Mouse (Mus musculus) midbrain, embryonic 15.5 days (tissue): Measurements from ENCODE around the gene Ovca2. TPM values are rescaled to one million over a fixed set of nuclear protein-coding genes. Genes with fewer than 3 reads are reported as not detected.

Experiments used
- ATAC-seq: fragments of 200-750 bp; cut with Nextera tagmentation; replicated peaks from 2 replicates; pipeline ENCODE4 v1.8.0; 2017; ENCODE audit warnings: moderate TSS enrichment
- H3K27ac ChIP-seq: fragments of 300-500 bp; sonication (generic); 2 replicates; pipeline ENCODE4 v1.5.1; 2015; ENCODE audit warnings: mild to moderate bottlenecking, inconsistent platforms
- H3K27me3 ChIP-seq: fragments of 300-500 bp; sonication (generic); replicated peaks from 2 replicates; pipeline ENCODE4 v1.6.1; 2015; ENCODE audit warnings: inconsistent platforms
- H3K36me3 ChIP-seq: fragments of 300-500 bp; sonication (generic); replicated peaks from 2 replicates; pipeline ENCODE4 v1.6.1; 2015; ENCODE audit warnings: inconsistent platforms
- H3K4me1 ChIP-seq: fragments of 300-500 bp; sonication (generic); 2 replicates; pipeline ENCODE4 v1.6.1; 2015; ENCODE audit warnings: inconsistent platforms
- H3K4me2 ChIP-seq: fragments of 300-500 bp; sonication (generic); 2 replicates; pipeline ENCODE4 v1.6.1; 2015; ENCODE audit warnings: inconsistent platforms, mild to moderate bottlenecking, moderate library complexity
- H3K4me3 ChIP-seq: fragments of 300-500 bp; sonication (generic); 2 replicates; pipeline ENCODE4 v1.5.1; 2015; ENCODE audit warnings: mild to moderate bottlenecking, inconsistent platforms
- H3K9ac ChIP-seq: fragments of 300-500 bp; sonication (generic); 2 replicates; pipeline ENCODE4 v1.6.1; 2015; ENCODE audit warnings: mild to moderate bottlenecking, inconsistent platforms
- H3K9me3 ChIP-seq: fragments of 300-500 bp; sonication (generic); 2 replicates; pipeline ENCODE4 v1.6.1; 2016; ENCODE audit warnings: inconsistent platforms
- WGBS: fragments of 180-500 bp; shearing (Covaris S2); methylation state at CpG from one replicate; pipeline ENCODE4 v1.1.7; 2015; ENCODE audit warnings: mixed read lengths; 5-methylcytosine and 5-hydroxymethylcytosine counted together
- polyA plus RNA-seq: library from polyadenylated mRNA; unstranded; fragments of >200 nt; fragmentation: Nextera tagmentation; extraction: Ambion mirVana; gene quantifications from 2 replicates; pipeline ENCODE4 v1.2.1, GENCODE M21; 2015

Gene Ovca2
- polyA plus RNA-seq, 1 experiment from 2014 or later, result 15.4 TPM

GRCm38 (mm10) chr11:75210093-75210492 lies 31.5 kb upstream of the Ovca2 start:
- peaks cover 59% of the 10 kb centered on the region for H3K4me1 ChIP-seq
- no peak for ATAC-seq
- H3K36me3 ChIP-seq, result no peaks in the 10 kb centered on the region
- H3K4me3 ChIP-seq, result no peak overlapping the region
- peak overlapping the region; percentile 75 for H3K27ac ChIP-seq
- WGBS, result 42% methylated on average over 4 of the region's 4 CpGs
- no peaks in the 10 kb centered on the region for H3K9me3 ChIP-seq
- H3K9ac ChIP-seq, result no peak overlapping the region
- H3K4me2 ChIP-seq, result no peak overlapping the region
- no peaks in the 10 kb centered on the region for H3K27me3 ChIP-seq

DNA sequence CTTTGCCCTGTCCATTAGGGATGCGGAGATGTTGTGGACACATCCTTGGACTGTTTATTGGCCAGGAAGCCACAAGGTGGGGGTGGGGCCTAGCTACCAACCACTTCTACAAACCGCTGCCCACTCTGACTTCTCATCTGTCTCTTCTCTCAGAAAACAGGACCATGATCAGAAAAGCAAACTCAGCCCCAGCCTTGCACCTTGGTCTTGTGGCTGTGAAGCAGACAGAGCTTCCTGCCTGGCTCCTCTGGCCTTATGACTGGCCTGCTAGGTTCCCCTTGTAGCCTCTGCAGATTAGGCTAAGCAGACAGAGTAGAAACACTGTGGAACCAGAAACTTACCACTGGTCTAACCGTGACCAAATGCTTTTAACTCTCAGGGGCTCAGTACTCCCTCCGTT lies 30.7 kb upstream of the Ovca2 start:
- Histone ChIP-seq H3K27ac (0 out of 2 replicates have a peak overlapping the region, but pooled peaks have one; percentile 21), H3K27me3 (no peaks in the 10 kb centered on the region), H3K4me3 (no peak overlapping the region), H3K4me1 (peaks cover 61% of the 10 kb centered on the region), H3K4me2 (no peak overlapping the region), H3K9ac (no peak overlapping the region), H3K9me3 (no peaks in the 10 kb centered on the region), H3K36me3 (no peaks in the 10 kb centered on the region)
- WGBS, result 66% methylated on average over 4 of the region's 4 CpGs
- ATAC-seq, result no peak

GRCm38 (mm10) chr11:75206347-75206746 lies 27.7 kb upstream of the Ovca2 start:
- Histone ChIP-seq H3K36me3 (no peaks in the 10 kb centered on the region), H3K9ac (no peak overlapping the region), H3K4me2 (no peak overlapping the region), H3K27ac (no peak overlapping the region), H3K4me3 (no peak overlapping the region), H3K4me1 (peaks cover 61% of the 10 kb centered on the region), H3K9me3 (no peaks in the 10 kb centered on the region), H3K27me3 (no peaks in the 10 kb centered on the region)
- WGBS, result 81% methylated on average over 4 of the region's 4 CpGs
- ATAC-seq, result no peak

- H3K4me1 ChIP-seq, result peaks cover 55% of the 10 kb centered on the region
- no peaks in the 10 kb centered on the region for H3K9me3 ChIP-seq
- peak; percentile 50 for ATAC-seq
- H3K4me2 ChIP-seq, result no peak overlapping the region
- no peak overlapping the region for H3K9ac ChIP-seq
- H3K27ac ChIP-seq, result peak overlapping the region; percentile 43; the same call in 1 of the 2 replicates
- H3K36me3 ChIP-seq, result no peaks in the 10 kb centered on the region
- 32% methylated on average over 9 of the region's 9 CpGs for WGBS
- no peaks in the 10 kb centered on the region for H3K27me3 ChIP-seq
- H3K4me3 ChIP-seq, result no peak overlapping the region
Observed at GRCm38 (mm10) chr11:75204472-75204871, 25.8 kb upstream of the Ovca2 start.

DNA sequence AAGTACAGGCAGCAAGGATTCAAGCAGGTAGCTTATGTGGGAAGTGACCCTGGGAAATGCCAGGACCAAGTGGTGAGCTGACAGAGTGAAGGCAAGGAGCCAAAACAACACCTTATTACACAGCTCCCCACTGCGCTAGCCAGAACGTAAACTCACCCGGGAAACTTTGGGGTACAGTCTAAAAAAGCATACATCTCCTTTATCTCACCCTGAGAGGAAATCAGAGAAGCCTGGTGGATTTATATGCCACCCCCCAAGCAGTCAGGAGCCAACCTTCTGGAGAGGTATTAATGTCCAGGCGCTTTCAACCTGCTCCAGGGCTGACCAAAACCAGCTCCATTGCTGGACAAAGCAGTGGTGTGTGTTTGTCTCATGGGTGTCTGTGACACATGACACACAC lies 25.3 kb upstream of the Ovca2 start:
- Histone ChIP-seq H3K4me1 (peaks cover 49% of the 10 kb centered on the region), H3K4me2 (no peak overlapping the region), H3K9ac (no peak overlapping the region), H3K4me3 (no peak overlapping the region), H3K27me3 (no peaks in the 10 kb centered on the region), H3K36me3 (no peaks in the 10 kb centered on the region), H3K9me3 (no peaks in the 10 kb centered on the region), H3K27ac (no peak overlapping the region)
- ATAC-seq, result no peak
- 78% methylated on average over 4 of the region's 4 CpGs for WGBS

DNA sequence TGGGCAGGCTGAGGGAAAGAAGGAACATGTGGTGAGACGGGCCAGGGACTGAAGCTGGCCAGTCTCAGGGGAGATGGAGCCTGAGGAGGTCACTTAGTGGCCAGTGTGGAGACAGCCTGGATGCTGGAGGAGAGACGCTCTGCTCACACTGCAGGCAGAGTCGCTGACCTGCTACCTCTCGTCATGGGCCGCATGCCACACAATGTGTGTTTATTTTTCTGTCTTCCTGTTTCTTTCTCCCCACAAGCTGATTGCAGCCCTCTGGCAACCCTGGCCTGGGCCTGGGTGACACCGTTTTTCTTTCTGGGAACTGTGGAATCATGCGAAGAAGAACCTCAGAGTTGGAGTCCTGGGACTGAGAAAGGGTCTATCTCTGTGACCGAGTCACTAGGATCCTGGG lies 23.1 kb upstream of the Ovca2 start:
- H3K4me1 ChIP-seq, result peaks cover 64% of the 10 kb centered on the region
- no peak overlapping the region for H3K27ac ChIP-seq
- 59% methylated on average over 8 of the region's 8 CpGs for WGBS
- no peak for ATAC-seq
- no peak overlapping the region for H3K4me2 ChIP-seq
- H3K4me3 ChIP-seq, result no peak overlapping the region
- H3K9ac ChIP-seq, result no peak overlapping the region
- H3K9me3 ChIP-seq, result no peaks in the 10 kb centered on the region
- H3K36me3 ChIP-seq, result no peaks in the 10 kb centered on the region
- H3K27me3 ChIP-seq, result no peaks in the 10 kb centered on the region

DNA sequence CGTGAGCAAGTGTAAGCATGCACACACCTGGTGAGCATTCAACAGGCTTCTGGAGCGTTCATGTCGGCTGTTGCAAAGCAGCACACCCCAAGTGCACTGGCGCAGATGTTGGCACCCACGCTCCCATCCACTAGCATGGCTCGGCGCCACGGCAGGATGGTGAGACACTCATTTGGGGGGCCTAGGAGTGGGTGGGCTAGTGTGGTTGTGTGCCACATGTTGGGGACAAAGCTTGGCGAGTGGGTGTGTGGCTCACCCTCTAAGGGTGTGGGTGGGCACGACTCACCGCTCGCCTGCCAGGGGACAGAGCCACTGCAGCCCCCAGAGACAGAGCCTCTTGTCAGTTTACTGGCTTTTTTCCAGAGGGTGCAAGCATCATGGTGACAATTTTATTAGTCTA lies 22.3 kb upstream of the Ovca2 start:
- Histone ChIP-seq H3K9me3 (no peaks in the 10 kb centered on the region), H3K9ac (no peak overlapping the region), H3K4me1 (peaks cover 70% of the 10 kb centered on the region), H3K27ac (no peak overlapping the region), H3K27me3 (no peaks in the 10 kb centered on the region), H3K4me3 (no peak overlapping the region), H3K4me2 (no peak overlapping the region), H3K36me3 (no peaks in the 10 kb centered on the region)
- 83% methylated on average over 12 of the region's 12 CpGs for WGBS
- no peak for ATAC-seq

- Histone ChIP-seq H3K27me3 (no peaks in the 10 kb centered on the region), H3K4me1 (peaks cover 76% of the 10 kb centered on the region), H3K9me3 (no peaks in the 10 kb centered on the region), H3K36me3 (no peaks in the 10 kb centered on the region), H3K9ac (no peak overlapping the region), H3K4me2 (no peak overlapping the region), H3K27ac (no peak overlapping the region), H3K4me3 (no peak overlapping the region)
- ATAC-seq, result no peak
- WGBS, result 81% methylated on average over 5 of the region's 5 CpGs
Observed at GRCm38 (mm10) chr11:75199951-75200350, 21.3 kb upstream of the Ovca2 start.

DNA sequence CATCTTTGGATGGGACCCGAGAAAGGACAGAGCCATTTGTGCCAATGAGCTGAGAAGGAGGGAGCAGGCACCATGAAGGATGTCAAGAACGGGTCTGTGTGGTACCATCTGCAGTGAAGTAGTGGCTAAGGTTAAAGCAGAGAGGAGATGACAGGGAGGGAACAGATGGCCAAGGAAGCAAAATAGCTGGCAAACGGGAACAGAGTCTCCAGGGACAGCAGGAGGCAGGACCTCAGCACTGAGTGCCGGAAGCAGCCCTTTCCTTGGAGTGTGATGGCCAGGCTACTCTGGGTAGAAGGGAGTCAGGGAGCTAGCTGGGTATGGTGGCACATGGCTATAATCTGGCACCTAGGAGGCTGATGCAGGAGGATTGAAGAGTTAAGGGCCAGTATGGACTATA lies 20.2 kb upstream of the Ovca2 start:
- no peaks in the 10 kb centered on the region for H3K9me3 ChIP-seq
- H3K4me3 ChIP-seq, result no peak overlapping the region
- H3K4me1 ChIP-seq, result peaks cover 78% of the 10 kb centered on the region
- H3K27ac ChIP-seq, result no peak overlapping the region
- no peaks in the 10 kb centered on the region for H3K27me3 ChIP-seq
- no peak for ATAC-seq
- no peaks in the 10 kb centered on the region for H3K36me3 ChIP-seq
- WGBS, result 54% methylated on average over 4 of the region's 4 CpGs
- H3K4me2 ChIP-seq, result no peak overlapping the region
- no peak overlapping the region for H3K9ac ChIP-seq

DNA sequence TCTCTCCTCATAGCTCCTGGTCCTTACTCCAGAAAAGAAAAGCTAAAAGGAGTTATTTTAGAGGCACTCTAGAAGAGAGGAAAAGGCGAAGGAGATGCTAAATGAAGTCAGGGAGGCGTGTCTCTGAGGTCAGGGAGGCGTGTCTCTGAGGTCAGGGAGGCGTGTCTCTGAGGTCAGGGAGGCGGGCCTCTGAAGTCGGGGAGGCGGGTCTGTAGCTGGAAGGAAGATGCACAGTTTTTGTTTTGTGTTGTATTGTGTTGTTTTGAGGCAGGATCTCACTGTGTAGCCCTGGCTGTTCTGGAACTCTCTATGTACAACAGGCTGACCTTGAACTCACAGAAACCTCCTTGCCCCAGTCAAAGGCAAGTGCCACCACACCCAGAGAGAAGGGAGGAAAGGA lies 19.3 kb upstream of the Ovca2 start:
- Histone ChIP-seq H3K27me3 (0 out of 2 replicates have a peak, but pooled peaks cover 4% of the 10 kb centered on the region), H3K9ac (no peak overlapping the region), H3K4me2 (no peak overlapping the region), H3K27ac (no peak overlapping the region), H3K4me1 (peaks cover 79% of the 10 kb centered on the region), H3K9me3 (no peaks in the 10 kb centered on the region), H3K4me3 (no peak overlapping the region), H3K36me3 (no peaks in the 10 kb centered on the region)
- WGBS, result 27% methylated on average over 7 of the region's 7 CpGs
- ATAC-seq, result no peak

- peak overlapping the region; percentile 60 for H3K4me3 ChIP-seq
- peak overlapping the region; percentile 64 for H3K4me2 ChIP-seq
- WGBS, result 50% methylated on average over 6 of the region's 6 CpGs
- 0 out of 2 replicates have a peak, but pooled peaks cover 8% of the 10 kb centered on the region for H3K27me3 ChIP-seq
- H3K27ac ChIP-seq, result peak overlapping the region; percentile 77; the same call in 1 of the 2 replicates
- no peak for ATAC-seq
- H3K9ac ChIP-seq, result peak overlapping the region; percentile 66; the same call in 1 of the 2 replicates
- no peaks in the 10 kb centered on the region for H3K9me3 ChIP-seq
- no peaks in the 10 kb centered on the region for H3K36me3 ChIP-seq
- H3K4me1 ChIP-seq, result peaks cover 72% of the 10 kb centered on the region
Observed at GRCm38 (mm10) chr11:75196131-75196530, 17.5 kb upstream of the Ovca2 start.

DNA sequence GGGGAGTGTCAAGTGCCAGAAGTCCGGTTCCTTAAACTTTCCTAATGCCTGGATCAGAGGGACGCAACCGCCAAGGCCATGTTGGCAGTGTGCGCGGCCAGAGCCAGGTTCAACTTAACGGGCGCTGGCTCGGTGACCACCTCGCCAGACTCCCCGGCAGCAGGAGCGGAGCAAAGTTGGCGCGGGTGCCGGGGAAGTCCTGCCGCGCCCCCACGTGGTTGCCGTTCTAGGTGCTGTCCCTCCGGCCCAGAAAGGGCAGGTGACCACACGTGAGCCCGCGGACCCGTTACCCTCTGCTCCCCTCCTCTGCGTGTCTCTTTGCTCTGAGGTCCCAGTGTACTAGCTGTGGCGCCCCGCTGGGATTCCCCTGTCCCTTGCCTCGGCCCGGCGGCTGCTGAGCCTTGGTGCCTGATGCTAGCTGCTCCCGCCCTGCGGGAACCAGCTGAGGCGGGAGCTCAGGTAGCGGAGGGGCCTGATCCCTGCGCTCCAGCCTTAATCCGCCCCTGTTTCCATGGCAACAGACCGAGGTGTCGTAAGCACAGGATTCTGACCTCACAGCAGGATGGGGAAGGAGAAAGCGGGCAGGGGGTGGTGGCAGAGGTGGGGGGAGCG lies 16.3 kb upstream of the Ovca2 start:
- WGBS, result under 1% methylated on average over 39 of the region's 39 CpGs
- Histone ChIP-seq H3K4me1 (peaks cover 71% of the 10 kb centered on the region), H3K27me3 (0 out of 2 replicates have a peak, but pooled peaks cover 8% of the 10 kb centered on the region), H3K27ac (peak overlapping the region; percentile 77), H3K4me2 (peak overlapping the region; percentile 64), H3K4me3 (peak overlapping the region; percentile 60), H3K9me3 (no peaks in the 10 kb centered on the region), H3K9ac (peak overlapping the region; percentile 66), H3K36me3 (no peaks in the 10 kb centered on the region)
- peak; percentile 53 for ATAC-seq
